Mouse (Mus musculus) heart, embryonic 13.5 days (tissue): ENCODE results near the gene Nudt16l1. TPM values are rescaled to one million over a fixed set of nuclear protein-coding genes. Genes with fewer than 3 reads are reported as not detected.

Experiments
- ATAC-seq: fragments of 200-750 bp; cut with Nextera tagmentation; 2 replicates; pipeline ENCODE4 v1.8.0; 2017; ENCODE audit warnings: moderate TSS enrichment; ENCODE audit not compliant: insufficient number of reproducible peaks, low FRiP score, low TSS enrichment; ENCODE audit errors: extremely low read depth
- H3K27ac ChIP-seq: fragments of 300-500 bp; sonication (generic); replicated peaks from 2 replicates; pipeline ENCODE4 v1.5.1; 2015; ENCODE audit warnings: moderate library complexity, mild to moderate bottlenecking, inconsistent platforms
- H3K27me3 ChIP-seq: fragments of 300-500 bp; sonication (generic); replicated peaks from 2 replicates; pipeline ENCODE4 v1.6.1; 2015; ENCODE audit warnings: mild to moderate bottlenecking, inconsistent platforms
- H3K36me3 ChIP-seq: fragments of 300-500 bp; sonication (generic); 2 replicates; pipeline ENCODE4 v1.6.1; 2015; ENCODE audit warnings: mild to moderate bottlenecking, inconsistent platforms
- H3K4me1 ChIP-seq: fragments of 300-500 bp; sonication (generic); 2 replicates; pipeline ENCODE4 v1.6.1; 2015; ENCODE audit warnings: inconsistent platforms
- H3K4me2 ChIP-seq: fragments of 300-500 bp; sonication (generic); 2 replicates; pipeline ENCODE4 v1.6.1; 2015; ENCODE audit warnings: inconsistent platforms, mild to moderate bottlenecking, moderate library complexity
- H3K4me3 ChIP-seq: fragments of 300-500 bp; sonication (generic); 2 replicates; pipeline ENCODE4 v1.5.1; 2015; ENCODE audit warnings: moderate library complexity, mild to moderate bottlenecking, inconsistent platforms
- H3K9ac ChIP-seq: fragments of 300-500 bp; sonication (generic); 2 replicates; pipeline ENCODE4 v1.6.1; 2015; ENCODE audit warnings: inconsistent platforms, mild to moderate bottlenecking, moderate library complexity
- H3K9me3 ChIP-seq: fragments of 300-500 bp; sonication (generic); 2 replicates; pipeline ENCODE4 v1.6.1; 2016; ENCODE audit warnings: inconsistent platforms
- WGBS: fragments of 180-500 bp; shearing (Covaris S2); methylation state at CpG from one replicate; pipeline ENCODE4 v1.1.7; 2015; ENCODE audit warnings: mixed read lengths; 5-methylcytosine and 5-hydroxymethylcytosine counted together
- polyA plus RNA-seq: library from polyadenylated mRNA; unstranded; fragments of >200 nt; fragmentation: Nextera tagmentation; extraction: Ambion mirVana; gene quantifications from 2 replicates; pipeline ENCODE4 v1.2.1, GENCODE M21; 2015

Nudt16l1 gene
- polyA plus RNA-seq, 1 experiment from 2014 or later = 105 TPM

- Histone ChIP-seq H3K4me2 (peak overlapping the region; percentile 86), H3K27me3 (no peaks in the 10 kb centered on the region), H3K4me1 (peaks cover 26% of the 10 kb centered on the region), H3K9me3 (no peaks in the 10 kb centered on the region), H3K9ac (peak overlapping the region; percentile 93), H3K4me3 (peak overlapping the region; percentile 74), H3K36me3 (peaks cover 83% of the 10 kb centered on the region), H3K27ac (peak overlapping the region; percentile 77)
- WGBS = 0% methylated on average over 28 of the region's 28 CpGs
- peak; percentile 78 for ATAC-seq
These were observed 428 bp downstream of the Nudt16l1 start for GRCm38 (mm10) chr16:4938989-4939388.

- Histone ChIP-seq H3K27ac (peak overlapping the region; percentile 77), H3K36me3 (peaks cover 82% of the 10 kb centered on the region), H3K4me3 (peak overlapping the region; percentile 74), H3K4me2 (peak overlapping the region; percentile 86), H3K9me3 (no peaks in the 10 kb centered on the region), H3K9ac (peak overlapping the region; percentile 93), H3K27me3 (no peaks in the 10 kb centered on the region), H3K4me1 (peaks cover 26% of the 10 kb centered on the region)
- peak; percentile 48; the same call in 1 of the 2 replicates for ATAC-seq
- 2% methylated on average over 16 of the region's 16 CpGs for WGBS
These were observed 851 bp downstream of the Nudt16l1 start for GRCm38 (mm10) chr16:4939412-4939811.

- Histone ChIP-seq H3K4me3 (no peak overlapping the region), H3K9ac (0 out of 2 replicates have a peak overlapping the region, but pooled peaks have one; percentile 93), H3K36me3 (peaks cover 82% of the 10 kb centered on the region), H3K27me3 (no peaks in the 10 kb centered on the region), H3K27ac (no peak overlapping the region), H3K9me3 (no peaks in the 10 kb centered on the region), H3K4me1 (peaks cover 26% of the 10 kb centered on the region), H3K4me2 (peak overlapping the region; percentile 86)
- WGBS = 85% methylated on average over 10 of the region's 10 CpGs
- no peak for ATAC-seq
These were observed 1.8 kb downstream of the Nudt16l1 start for GRCm38 (mm10) chr16:4940311-4940850.

GRCm38 (mm10) chr16:4941016-4941415 lies 2.5 kb downstream of the Nudt16l1 start:
- H3K36me3 ChIP-seq = peaks cover 81% of the 10 kb centered on the region
- ATAC-seq = no peak

GRCm38 (mm10) chr16:4942868-4943267 lies 4.3 kb downstream of the Nudt16l1 start:
- no peak for ATAC-seq
- Histone ChIP-seq H3K9me3 (no peaks in the 10 kb centered on the region), H3K4me1 (peaks cover 15% of the 10 kb centered on the region), H3K27ac (no peak overlapping the region), H3K4me3 (no peak overlapping the region), H3K36me3 (peaks cover 81% of the 10 kb centered on the region), H3K4me2 (no peak overlapping the region), H3K9ac (no peak overlapping the region), H3K27me3 (no peaks in the 10 kb centered on the region)
- 89% methylated on average over 8 of the region's 8 CpGs for WGBS

More at GRCm38 (mm10) chr16:4941016-4941415, 2.5 kb downstream of the Nudt16l1 start:
- Histone ChIP-seq H3K4me1 (peaks cover 21% of the 10 kb centered on the region), H3K4me2 (no peak overlapping the region), H3K4me3 (no peak overlapping the region), H3K27me3 (no peaks in the 10 kb centered on the region), H3K9ac (no peak overlapping the region), H3K27ac (no peak overlapping the region), H3K9me3 (no peaks in the 10 kb centered on the region)

- 86% methylated on average over 3 of the region's 3 CpGs for WGBS
- H3K27me3 ChIP-seq = no peaks in the 10 kb centered on the region
These were observed 4.9 kb downstream of the Nudt16l1 start for GRCm38 (mm10) chr16:4943431-4943830.

GRCm38 (mm10) chr16:4945415-4945814 lies 6.9 kb downstream of the Nudt16l1 start:
- no peak for ATAC-seq
- no peak overlapping the region for H3K9ac ChIP-seq
- 70% methylated on average over 4 of the region's 4 CpGs for WGBS

More at GRCm38 (mm10) chr16:4943431-4943830, 4.9 kb downstream of the Nudt16l1 start:
- no peak for ATAC-seq
- Histone ChIP-seq H3K9me3 (no peaks in the 10 kb centered on the region), H3K4me1 (peaks cover 12% of the 10 kb centered on the region), H3K36me3 (peaks cover 84% of the 10 kb centered on the region), H3K9ac (no peak overlapping the region), H3K27ac (no peak overlapping the region), H3K4me3 (no peak overlapping the region), H3K4me2 (no peak overlapping the region)

GRCm38 (mm10) chr16:4946155-4946554 lies 7.6 kb downstream of the Nudt16l1 start:
- H3K36me3 ChIP-seq = peaks cover 91% of the 10 kb centered on the region

More at GRCm38 (mm10) chr16:4945415-4945814, 6.9 kb downstream of the Nudt16l1 start:
- no peaks in the 10 kb centered on the region for H3K27me3 ChIP-seq
- peaks cover 91% of the 10 kb centered on the region for H3K36me3 ChIP-seq
- H3K4me1 ChIP-seq = no peaks in the 10 kb centered on the region; the same call in 1 of the 2 replicates
- H3K4me3 ChIP-seq = no peak overlapping the region
- H3K4me2 ChIP-seq = no peak overlapping the region
- H3K9me3 ChIP-seq = no peaks in the 10 kb centered on the region
- H3K27ac ChIP-seq = no peak overlapping the region

GRCm38 (mm10) chr16:4947378-4947777 lies 8.8 kb downstream of the Nudt16l1 start:
- no peaks in the 10 kb centered on the region for H3K27me3 ChIP-seq
- ATAC-seq = no peak
- no peaks in the 10 kb centered on the region for H3K9me3 ChIP-seq
- peaks cover 91% of the 10 kb centered on the region for H3K36me3 ChIP-seq
- H3K4me1 ChIP-seq = no peaks in the 10 kb centered on the region
- no peak overlapping the region for H3K9ac ChIP-seq
- H3K27ac ChIP-seq = no peak overlapping the region
- 88% methylated on average over 4 of the region's 4 CpGs for WGBS
- H3K4me2 ChIP-seq = no peak overlapping the region
- no peak overlapping the region for H3K4me3 ChIP-seq

More at GRCm38 (mm10) chr16:4946155-4946554, 7.6 kb downstream of the Nudt16l1 start:
- Histone ChIP-seq H3K9me3 (no peaks in the 10 kb centered on the region), H3K9ac (no peak overlapping the region), H3K4me2 (no peak overlapping the region), H3K4me1 (no peaks in the 10 kb centered on the region), H3K27ac (no peak overlapping the region), H3K4me3 (no peak overlapping the region), H3K27me3 (no peaks in the 10 kb centered on the region)
- WGBS = 84% methylated on average over 3 of the region's 3 CpGs
- no peak for ATAC-seq

GRCm38 (mm10) chr16:4956609-4957008 lies 18.0 kb downstream of the Nudt16l1 start:
- Histone ChIP-seq H3K4me1 (no peaks in the 10 kb centered on the region), H3K36me3 (peaks cover 84% of the 10 kb centered on the region), H3K4me3 (no peak overlapping the region), H3K4me2 (no peak overlapping the region), H3K9me3 (no peaks in the 10 kb centered on the region), H3K9ac (no peak overlapping the region), H3K27me3 (no peaks in the 10 kb centered on the region), H3K27ac (no peak overlapping the region)
- ATAC-seq = no peak
- WGBS = 86% methylated on average over 3 of the region's 3 CpGs

GRCm38 (mm10) chr16:4957446-4957845 lies 18.9 kb downstream of the Nudt16l1 start:
- Histone ChIP-seq H3K36me3 (peaks cover 75% of the 10 kb centered on the region), H3K27ac (no peak overlapping the region), H3K4me3 (no peak overlapping the region), H3K27me3 (no peaks in the 10 kb centered on the region), H3K9me3 (no peaks in the 10 kb centered on the region), H3K4me1 (peaks cover 7% of the 10 kb centered on the region), H3K4me2 (no peak overlapping the region), H3K9ac (no peak overlapping the region)
- ATAC-seq = no peak
- WGBS = 85% methylated on average over 3 of the region's 3 CpGs

GRCm38 (mm10) chr16:4960260-4960659 lies 21.7 kb downstream of the Nudt16l1 start:
- Histone ChIP-seq H3K9ac (no peak overlapping the region), H3K4me1 (peaks cover 21% of the 10 kb centered on the region), H3K27ac (no peak overlapping the region), H3K27me3 (no peaks in the 10 kb centered on the region), H3K4me2 (no peak overlapping the region), H3K36me3 (peaks cover 47% of the 10 kb centered on the region), H3K9me3 (no peaks in the 10 kb centered on the region), H3K4me3 (no peak overlapping the region)
- WGBS = 84% methylated on average over 8 of the region's 8 CpGs
- no peak for ATAC-seq
